ENCODE assay signal across 8 mouse cellular contexts in genomic region chr10:81402227-81402765, GRCm38 (mm10). TPM values are rescaled to one million over a fixed set of nuclear protein-coding genes. Genes with fewer than 3 reads are reported as not detected.
A peak's percentile ranks its signal among the peaks of the same experiment; 100 is the strongest.
DNase-seq lines count a peak whose midpoint lies in the region; ATAC-seq and TF ChIP-seq lines count a peak whose summit lies in the region.

No protein-coding gene starts in this region.

- peak; percentile 19 for DNase-seq in gastrocnemius, postnatal 14 days
- DNase-seq in gastrocnemius, adult 8-10 months (ENCODE audit: low spot score in 2 of 2) = no peak
- DNase-seq in forebrain, embryonic 14.5 days (ENCODE audit: low spot score) = no peak
- DNase-seq in natural killer cell, adult 2 months (ENCODE audit: low spot score in 2 of 2) = no peak
- DNase-seq in ovary, postnatal 10 days (ENCODE audit: low spot score) = no peak
- no peak for DNase-seq in gastrocnemius, postnatal 36 days

- peaks cover 34% of the 10 kb centered on the region for H3K36me3 ChIP-seq in E14TG2a.4 (ENCODE audit: insufficient read depth, low read length)
- H3K36me3 ChIP-seq in forebrain, embryonic 14.5 days (ENCODE audit: control insufficient read depth, insufficient read depth, low read length) = peaks cover 46% of the 10 kb centered on the region
- peaks cover 37% of the 10 kb centered on the region for H3K36me3 ChIP-seq in liver, embryonic 12.5 days

- H3K9me3 ChIP-seq in E14TG2a.4 (ENCODE audit: low read length) = no peaks in the 10 kb centered on the region
- H3K9me3 ChIP-seq in forebrain, embryonic 14.5 days (replicated peaks; ENCODE audit: control insufficient read depth, low read length) = no peaks in the 10 kb centered on the region
- no peaks in the 10 kb centered on the region for H3K9me3 ChIP-seq in liver, embryonic 12.5 days (replicated peaks)

- no peak for ATAC-seq in forebrain, embryonic 14.5 days
- no peak; the same call in 1 of the 2 replicates for ATAC-seq in liver, embryonic 12.5 days

- intact Hi-C loops in gastrocnemius, postnatal 14 days (cut with DNase I; ENCODE audit: low total_unique reads) = no loop called here
- intact Hi-C loops in gastrocnemius, postnatal 36 days (cut with DNase I) = no loop called here

- peak overlapping the region; percentile 28; the same call in 1 of the 2 replicates for H3K4me2 ChIP-seq in forebrain, embryonic 14.5 days (ENCODE audit: low read length)
- H3K4me2 ChIP-seq in liver, embryonic 12.5 days = peak overlapping the region; percentile 46

- peak overlapping the region; percentile 36 for H3K9ac ChIP-seq in forebrain, embryonic 14.5 days (ENCODE audit: low read length)
- H3K9ac ChIP-seq in liver, embryonic 12.5 days = no peak overlapping the region

- 0 out of 2 replicates have a peak, but pooled peaks cover 5% of the 10 kb centered on the region for H3K27me3 ChIP-seq in E14TG2a.4 (ENCODE audit: insufficient read depth, low read length)
- H3K27me3 ChIP-seq in forebrain, embryonic 14.5 days (replicated peaks; ENCODE audit: control insufficient read depth, insufficient read depth, low read length) = no peaks in the 10 kb centered on the region
- peaks cover 58% of the 10 kb centered on the region for H3K27me3 ChIP-seq in liver, embryonic 12.5 days (replicated peaks)

- peak overlapping the region; percentile 80 for H3K27ac ChIP-seq in forebrain, embryonic 14.5 days (ENCODE audit: low read depth, low read length)
- peak overlapping the region; percentile 70 for H3K27ac ChIP-seq in liver, embryonic 12.5 days

- WGBS in forebrain, embryonic 14.5 days = 24% methylated on average over 7 of the region's 7 CpGs
- WGBS in liver, embryonic 12.5 days (ENCODE audit: insufficient replicate concordance) = 39% methylated on average over 7 of the region's 7 CpGs

- peak overlapping the region; percentile 77 for H3K4me3 ChIP-seq in E14TG2a.4 (replicated peaks; ENCODE audit: low read length)
- H3K4me3 ChIP-seq in forebrain, embryonic 14.5 days (ENCODE audit: low read depth, low read length) = no peak overlapping the region
- no peak overlapping the region for H3K4me3 ChIP-seq in liver, embryonic 12.5 days

- peaks cover 96% of the 10 kb centered on the region for H3K4me1 ChIP-seq in E14TG2a.4 (replicated peaks; ENCODE audit: low read depth, low read length)
- peaks cover 26% of the 10 kb centered on the region for H3K4me1 ChIP-seq in forebrain, embryonic 14.5 days (ENCODE audit: control insufficient read depth, insufficient read depth, low read length)
- H3K4me1 ChIP-seq in liver, embryonic 12.5 days = peaks cover 57% of the 10 kb centered on the region

- no peak for TF ChIP-seq CTCF in E14TG2a.4 (conservative IDR thresholded peaks at IDR 0.05; ENCODE audit: low read length)

RNA-seq across cellular contexts. Expression of gene Smim24, which starts 9.4 kb away (rescaled TPM):
- total RNA-seq in gastrocnemius, postnatal 14 days (2021) = under 1 TPM; 0.45 to 0.91 TPM
- not detected for total RNA-seq in gastrocnemius, adult 8-10 months (2022)
- polyA plus RNA-seq in forebrain, embryonic 14.5 days (2014; fragmentation: Nextera tagmentation; extraction: Ambion mirVana) = 1.5 and 2.0 TPM in 2 replicates
- polyA plus RNA-seq in liver, embryonic 12.5 days (2016; fragmentation: Nextera tagmentation; extraction: Ambion mirVana) = 1.8 TPM in 2 replicates
- under 1 TPM; 0.37 to 0.38 TPM for total RNA-seq in gastrocnemius, postnatal 36 days (2021)

RNA-seq across cellular contexts. Expression of gene Gm48552, which starts 13.5 kb away (rescaled TPM):
- total RNA-seq in gastrocnemius, postnatal 14 days (2021) = under 1 TPM in 1 of 2 experiments, not detected in 1; 0.80 TPM
- total RNA-seq in gastrocnemius, adult 8-10 months (2022) = 1 to 10 TPM in 2 of 4 experiments, under 1 TPM in 1, not detected in 1; 0.43 to 1.1 (median 1.1) TPM
- polyA plus RNA-seq in forebrain, embryonic 14.5 days (2014; fragmentation: Nextera tagmentation; extraction: Ambion mirVana) = 0.65 and 0.69 TPM in 2 replicates
- polyA plus RNA-seq in liver, embryonic 12.5 days (2016; fragmentation: Nextera tagmentation; extraction: Ambion mirVana) = 0.71 and 0.98 TPM in 2 replicates
- under 1 TPM; 0.59 to 0.77 TPM for total RNA-seq in gastrocnemius, postnatal 36 days (2021)

RNA-seq across cellular contexts. Expression of gene Gm48551, which starts 18.0 kb away (rescaled TPM):
- total RNA-seq in gastrocnemius, postnatal 14 days (2021) = under 1 TPM; 0.41 to 0.47 TPM
- 1 to 10 TPM in 2 of 4 experiments, under 1 TPM in 2; 0.59 to 1.8 (median 1.1) TPM for total RNA-seq in gastrocnemius, adult 8-10 months (2022)
- 3.6 and 4.8 TPM in 2 replicates for polyA plus RNA-seq in forebrain, embryonic 14.5 days (2014; fragmentation: Nextera tagmentation; extraction: Ambion mirVana)
- polyA plus RNA-seq in liver, embryonic 12.5 days (2016; fragmentation: Nextera tagmentation; extraction: Ambion mirVana) = 0.68 and 1.2 TPM in 2 replicates
- 1 to 10 TPM in 1 of 2 experiments, under 1 TPM in 1; 0.89 to 1.2 TPM for total RNA-seq in gastrocnemius, postnatal 36 days (2021)

RNA-seq across cellular contexts. Expression of gene Dohh, which starts 18.1 kb away (rescaled TPM):
- total RNA-seq in gastrocnemius, postnatal 14 days (2021) = 10 to 100 TPM; 38.6 to 39.8 TPM
- 10 to 100 TPM; 46.5 to 50.1 (median 47.4) TPM for total RNA-seq in gastrocnemius, adult 8-10 months (2022)
- polyA plus RNA-seq in forebrain, embryonic 14.5 days (2014; fragmentation: Nextera tagmentation; extraction: Ambion mirVana) = 78.7 and 78.8 TPM in 2 replicates
- 70.0 and 74.5 TPM in 2 replicates for polyA plus RNA-seq in liver, embryonic 12.5 days (2016; fragmentation: Nextera tagmentation; extraction: Ambion mirVana)
- total RNA-seq in gastrocnemius, postnatal 36 days (2021) = 10 to 100 TPM; 36.5 to 42.5 TPM

RNA-seq across cellular contexts. Expression of gene Fzr1, which starts 24.0 kb away (rescaled TPM):
- total RNA-seq in gastrocnemius, postnatal 14 days (2021) = 10 to 100 TPM; 11.9 to 15.4 TPM
- total RNA-seq in gastrocnemius, adult 8-10 months (2022) = 10 to 100 TPM; 14.8 to 18.5 (median 16.6) TPM
- polyA plus RNA-seq in forebrain, embryonic 14.5 days (2014; fragmentation: Nextera tagmentation; extraction: Ambion mirVana) = 101 and 109 TPM in 2 replicates
- polyA plus RNA-seq in liver, embryonic 12.5 days (2016; fragmentation: Nextera tagmentation; extraction: Ambion mirVana) = 93.8 and 100 TPM in 2 replicates
- total RNA-seq in gastrocnemius, postnatal 36 days (2021) = 10 to 100 TPM; 14.2 to 15.9 TPM
